Mouse (Mus musculus) hindbrain, embryonic 11.5 days (tissue): ENCODE measurements around the gene Plxnc1. TPM values are rescaled to one million over a fixed set of nuclear protein-coding genes. Genes with fewer than 3 reads are reported as not detected.

Experiments
- ATAC-seq: fragments of 200-750 bp; cut with Nextera tagmentation; 2 replicates; pipeline ENCODE4 v1.8.0; 2017; ENCODE audit warnings: mild to moderate bottlenecking, moderate TSS enrichment, moderate library complexity; ENCODE audit not compliant: low FRiP score
- DNase-seq: peaks from one replicate; pipeline ENCODE4 v3.0.0-alpha.2; 2015; ENCODE audit warnings: low spot score
- H3K27ac ChIP-seq: fragments of 300-500 bp; sonication (generic); 2 replicates; pipeline ENCODE4 v1.5.1; 2014; ENCODE audit warnings: mild to moderate bottlenecking, low read depth, low read length
- H3K27me3 ChIP-seq: fragments of 300-500 bp; sonication (generic); 2 replicates; pipeline ENCODE4 v1.6.1; 2014; ENCODE audit warnings: mild to moderate bottlenecking, low read length, moderate library complexity, mixed read lengths; ENCODE audit not compliant: control insufficient read depth, insufficient read depth
- H3K36me3 ChIP-seq: fragments of 300-500 bp; sonication (generic); 2 replicates; pipeline ENCODE4 v1.6.1; 2014; ENCODE audit warnings: mild to moderate bottlenecking, low read length, moderate library complexity, mixed read lengths; ENCODE audit not compliant: control insufficient read depth, insufficient read depth
- H3K4me1 ChIP-seq: fragments of 300-500 bp; sonication (generic); replicated peaks from 2 replicates; pipeline ENCODE4 v1.6.1; 2014; ENCODE audit warnings: low read length, mixed read lengths; ENCODE audit not compliant: control insufficient read depth, insufficient read depth
- H3K4me2 ChIP-seq: fragments of 300-500 bp; sonication (generic); replicated peaks from 2 replicates; pipeline ENCODE4 v1.6.1; 2014; ENCODE audit warnings: mild to moderate bottlenecking, low read depth, low read length
- H3K4me3 ChIP-seq: fragments of 300-500 bp; sonication (generic); 2 replicates; pipeline ENCODE4 v1.5.1; 2014; ENCODE audit warnings: low read depth, low read length
- H3K9ac ChIP-seq: fragments of 300-500 bp; sonication (generic); 2 replicates; pipeline ENCODE4 v1.6.1; 2014; ENCODE audit warnings: low read depth, low read length
- H3K9me3 ChIP-seq: fragments of 300-500 bp; sonication (generic); 2 replicates; pipeline ENCODE4 v1.6.1; 2016; ENCODE audit warnings: low read length; ENCODE audit not compliant: control insufficient read depth
- WGBS: fragments of 180-500 bp; shearing (Covaris S2); extraction: QIAGEN DNeasy Blood & Tissue Kit; methylation state at CpG from one replicate; pipeline ENCODE4 v1.1.7; 2014; 5-methylcytosine and 5-hydroxymethylcytosine counted together
- polyA plus RNA-seq: library from polyadenylated mRNA; unstranded; fragments of >200 nt; fragmentation: Nextera tagmentation; extraction: Ambion mirVana; gene quantifications from 2 replicates; pipeline ENCODE4 v1.2.1, GENCODE M21; 2014

Plxnc1 gene
- polyA plus RNA-seq, 1 experiment from 2014 or later: 4.5 TPM

- H3K27ac ChIP-seq: no peak overlapping the region
- no peaks in the 10 kb centered on the region for H3K9me3 ChIP-seq
- peak overlapping the region; percentile 93 for H3K4me2 ChIP-seq
- H3K9ac ChIP-seq: peak overlapping the region; percentile 46; the same call in 1 of the 2 replicates
- 0 out of 2 replicates have a peak, but pooled peaks cover 3% of the 10 kb centered on the region for H3K4me1 ChIP-seq
- H3K36me3 ChIP-seq: no peaks in the 10 kb centered on the region
- DNase-seq (peak; percentile 61), ATAC-seq (0 out of 2 replicates have a peak, but pooled peaks have one; percentile 5)
- peaks cover 11% of the 10 kb centered on the region for H3K27me3 ChIP-seq
- under 1% methylated on average over 26 of the region's 26 CpGs for WGBS
- H3K4me3 ChIP-seq: peak overlapping the region; percentile 68
These were observed 1.2 kb downstream of the Plxnc1 start for GRCm38 (mm10) chr10:94943401-94943845.

- Histone ChIP-seq H3K27me3 (peaks cover 11% of the 10 kb centered on the region), H3K4me1 (0 out of 2 replicates have a peak, but pooled peaks cover 3% of the 10 kb centered on the region), H3K9me3 (no peaks in the 10 kb centered on the region), H3K4me2 (peak overlapping the region; percentile 93), H3K4me3 (peak overlapping the region; percentile 68), H3K36me3 (no peaks in the 10 kb centered on the region), H3K9ac (peak overlapping the region; percentile 13; the same call in 1 of the 2 replicates), H3K27ac (peak overlapping the region; percentile 37; the same call in 1 of the 2 replicates)
- under 1% methylated on average over 17 of the region's 17 CpGs for WGBS
- ATAC-seq: no peak
- peak; percentile 73 for DNase-seq
These were observed 2.1 kb downstream of the Plxnc1 start for GRCm38 (mm10) chr10:94942449-94943041.

- H3K27ac ChIP-seq: no peak overlapping the region
- no peak for DNase-seq
- WGBS: 8% methylated on average over 4 of the region's 4 CpGs
- 0 out of 2 replicates have a peak, but pooled peaks cover 3% of the 10 kb centered on the region for H3K4me1 ChIP-seq
- no peak overlapping the region for H3K4me2 ChIP-seq
- H3K36me3 ChIP-seq: no peaks in the 10 kb centered on the region
- H3K9me3 ChIP-seq: no peaks in the 10 kb centered on the region
- ATAC-seq: no peak
- no peak overlapping the region for H3K9ac ChIP-seq
- peaks cover 9% of the 10 kb centered on the region for H3K27me3 ChIP-seq
- peak overlapping the region; percentile 68 for H3K4me3 ChIP-seq
These were observed 3.1 kb downstream of the Plxnc1 start for GRCm38 (mm10) chr10:94941551-94941950.

- Histone ChIP-seq H3K4me3 (no peak overlapping the region), H3K36me3 (no peaks in the 10 kb centered on the region), H3K4me1 (0 out of 2 replicates have a peak, but pooled peaks cover 3% of the 10 kb centered on the region), H3K27ac (no peak overlapping the region), H3K4me2 (no peak overlapping the region), H3K27me3 (peaks cover 7% of the 10 kb centered on the region), H3K9me3 (no peaks in the 10 kb centered on the region), H3K9ac (no peak overlapping the region)
- no peak for ATAC-seq
- DNase-seq: no peak
- WGBS: 14% methylated on average over 7 of the region's 7 CpGs
These were observed 3.8 kb downstream of the Plxnc1 start for GRCm38 (mm10) chr10:94940786-94941185.

- Histone ChIP-seq H3K4me1 (0 out of 2 replicates have a peak, but pooled peaks cover 3% of the 10 kb centered on the region), H3K36me3 (no peaks in the 10 kb centered on the region), H3K27ac (no peak overlapping the region), H3K4me2 (no peak overlapping the region), H3K4me3 (no peak overlapping the region), H3K9ac (no peak overlapping the region), H3K9me3 (no peaks in the 10 kb centered on the region), H3K27me3 (peaks cover 5% of the 10 kb centered on the region)
- ATAC-seq: no peak
- no peak for DNase-seq
- 24% methylated on average over 2 of the region's 2 CpGs for WGBS
These were observed 4.6 kb downstream of the Plxnc1 start for GRCm38 (mm10) chr10:94940061-94940460.

GRCm38 (mm10) chr10:94938899-94939298 is 5.7 kb downstream of the Plxnc1 start:
- ATAC-seq: no peak
- DNase-seq: no peak

GRCm38 (mm10) chr10:94938320-94938719 is 6.3 kb downstream of the Plxnc1 start:
- ATAC-seq: no peak

More at GRCm38 (mm10) chr10:94938899-94939298, 5.7 kb downstream of the Plxnc1 start:
- H3K4me2 ChIP-seq: no peak overlapping the region
- H3K4me1 ChIP-seq: 0 out of 2 replicates have a peak, but pooled peaks cover 3% of the 10 kb centered on the region
- H3K9me3 ChIP-seq: no peaks in the 10 kb centered on the region
- no peak overlapping the region for H3K4me3 ChIP-seq
- no peaks in the 10 kb centered on the region for H3K36me3 ChIP-seq
- no peak overlapping the region for H3K9ac ChIP-seq
- WGBS: 90% methylated on average over 2 of the region's 2 CpGs
- peaks cover 4% of the 10 kb centered on the region for H3K27me3 ChIP-seq
- no peak overlapping the region for H3K27ac ChIP-seq

GRCm38 (mm10) chr10:94935270-94935669 is 9.4 kb downstream of the Plxnc1 start:
- Histone ChIP-seq H3K27me3 (no peaks in the 10 kb centered on the region), H3K36me3 (no peaks in the 10 kb centered on the region), H3K4me1 (no peaks in the 10 kb centered on the region), H3K27ac (no peak overlapping the region), H3K4me3 (no peak overlapping the region), H3K4me2 (no peak overlapping the region), H3K9ac (no peak overlapping the region), H3K9me3 (no peaks in the 10 kb centered on the region)
- DNase-seq (no peak), ATAC-seq (no peak)
- WGBS: 93% methylated on average over 4 of the region's 4 CpGs

More at GRCm38 (mm10) chr10:94938320-94938719, 6.3 kb downstream of the Plxnc1 start:
- WGBS: 90% methylated on average over 6 of the region's 6 CpGs
- Histone ChIP-seq H3K9me3 (no peaks in the 10 kb centered on the region), H3K27ac (no peak overlapping the region), H3K4me2 (no peak overlapping the region), H3K9ac (no peak overlapping the region), H3K4me3 (no peak overlapping the region), H3K36me3 (no peaks in the 10 kb centered on the region), H3K27me3 (peaks cover 3% of the 10 kb centered on the region; the same call in 1 of the 2 replicates), H3K4me1 (0 out of 2 replicates have a peak, but pooled peaks cover 3% of the 10 kb centered on the region)
- DNase-seq: no peak

GRCm38 (mm10) chr10:94934151-94934614 is 10.5 kb downstream of the Plxnc1 start:
- ATAC-seq (no peak), DNase-seq (no peak)
- H3K4me3 ChIP-seq: no peak overlapping the region
- no peaks in the 10 kb centered on the region for H3K27me3 ChIP-seq
- H3K9me3 ChIP-seq: no peaks in the 10 kb centered on the region
- no peak overlapping the region for H3K27ac ChIP-seq
- H3K4me2 ChIP-seq: no peak overlapping the region
- H3K9ac ChIP-seq: no peak overlapping the region
- H3K36me3 ChIP-seq: no peaks in the 10 kb centered on the region
- H3K4me1 ChIP-seq: no peaks in the 10 kb centered on the region
- WGBS: 88% methylated on average over 9 of the region's 9 CpGs
